Mouse (Mus musculus): ENCODE data around the gene Gm15557. TPM values are rescaled to one million over a fixed set of nuclear protein-coding genes. Genes with fewer than 3 reads are reported as not detected.

The Gm15557 gene
- not detected for total RNA-seq (2023)

DNA sequence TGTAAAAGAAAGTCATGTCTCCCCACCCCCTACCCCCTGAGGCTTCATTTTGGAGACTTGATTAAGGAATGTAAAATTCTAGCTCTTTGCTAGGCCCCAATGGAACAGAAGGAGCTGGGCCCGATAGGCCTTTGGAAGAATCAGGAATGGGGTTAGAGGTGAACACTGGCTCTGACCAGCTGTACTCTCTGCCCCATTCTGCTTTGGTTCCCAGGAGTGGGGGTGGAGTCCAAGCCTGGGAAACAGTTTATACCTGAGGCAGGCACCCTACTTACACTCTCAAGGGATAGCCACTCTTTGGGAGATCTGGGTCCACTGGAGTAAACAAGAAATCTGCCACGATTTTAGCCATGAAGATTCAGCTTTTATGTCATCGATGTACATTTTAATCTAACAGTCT is at the start of gene Gm15557:
Gene Gm15557 (plus strand): TSS at position 48 of the 400 bp plus-strand sequence.

DNA sequence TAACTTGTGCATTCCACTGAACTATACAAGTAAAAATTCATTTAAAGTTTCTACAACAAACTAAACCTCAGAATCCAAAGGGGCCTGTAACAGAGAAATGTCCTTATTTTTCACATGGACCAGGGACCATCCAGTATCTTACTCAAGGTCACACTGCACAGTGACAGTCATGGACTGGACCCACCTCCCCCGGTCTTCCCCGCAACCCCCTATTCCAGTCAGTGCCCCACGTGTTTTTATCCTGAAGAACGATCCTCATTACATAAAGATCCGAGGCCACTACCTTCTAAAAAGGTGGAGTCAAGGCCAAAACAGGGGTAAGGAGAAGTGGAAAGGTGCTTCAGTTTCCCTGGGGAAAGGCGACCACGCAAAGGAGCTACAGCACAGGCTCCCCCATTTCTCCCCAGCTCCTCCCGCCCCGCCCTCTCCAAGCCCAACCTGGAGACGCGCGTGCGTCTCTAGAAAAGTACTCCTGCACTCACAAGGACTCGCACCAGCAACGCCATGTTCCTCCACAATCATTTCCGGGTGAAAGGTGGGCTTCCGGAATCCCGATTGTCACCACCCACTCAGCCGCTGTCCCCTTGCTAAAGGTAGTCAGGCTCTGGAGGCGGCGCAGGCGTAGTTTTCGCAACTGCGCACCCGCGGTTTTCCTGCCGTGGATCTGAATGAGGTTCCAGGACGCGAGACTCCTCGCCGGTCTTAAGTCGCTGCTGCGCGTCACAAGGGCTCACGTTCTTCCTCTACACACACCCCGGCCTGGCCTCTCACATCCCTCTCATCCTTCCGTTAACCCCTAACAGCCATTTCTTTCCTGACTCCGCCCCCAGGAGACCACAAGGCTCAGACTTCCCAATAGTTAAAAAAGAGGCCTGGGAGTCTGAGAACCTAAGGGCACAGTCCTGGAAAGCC is 10.7 kb upstream of the Gm15557 start, which contains the start of gene Uqcc1:
Gene Uqcc1 (minus strand): TSS at position 780 of the 912 bp plus-strand sequence.

DNA sequence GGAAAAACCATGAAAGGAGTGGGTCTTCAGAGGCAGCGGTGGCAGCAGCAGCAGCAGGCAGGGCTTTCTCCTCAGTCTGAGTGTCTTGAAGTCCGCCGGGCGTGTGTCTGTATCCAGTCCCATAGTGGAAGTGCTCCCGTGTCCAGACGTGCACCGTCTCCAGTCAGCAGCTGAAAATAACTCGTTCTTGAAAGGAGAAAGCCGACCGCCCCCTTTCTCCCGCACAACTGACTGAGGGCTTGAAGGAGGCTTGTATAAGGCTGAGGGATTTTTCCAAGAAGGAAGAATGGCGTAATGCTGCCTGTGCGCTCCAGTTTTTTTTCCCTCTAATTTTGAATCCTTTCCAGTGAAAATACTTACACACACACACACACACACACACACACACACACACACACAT is 4.6 kb downstream of the Gm15557 start, which contains the start of gene Gdf5:
Gene Gdf5 (minus strand): TSS at position 244 of the 400 bp plus-strand sequence.

DNA sequence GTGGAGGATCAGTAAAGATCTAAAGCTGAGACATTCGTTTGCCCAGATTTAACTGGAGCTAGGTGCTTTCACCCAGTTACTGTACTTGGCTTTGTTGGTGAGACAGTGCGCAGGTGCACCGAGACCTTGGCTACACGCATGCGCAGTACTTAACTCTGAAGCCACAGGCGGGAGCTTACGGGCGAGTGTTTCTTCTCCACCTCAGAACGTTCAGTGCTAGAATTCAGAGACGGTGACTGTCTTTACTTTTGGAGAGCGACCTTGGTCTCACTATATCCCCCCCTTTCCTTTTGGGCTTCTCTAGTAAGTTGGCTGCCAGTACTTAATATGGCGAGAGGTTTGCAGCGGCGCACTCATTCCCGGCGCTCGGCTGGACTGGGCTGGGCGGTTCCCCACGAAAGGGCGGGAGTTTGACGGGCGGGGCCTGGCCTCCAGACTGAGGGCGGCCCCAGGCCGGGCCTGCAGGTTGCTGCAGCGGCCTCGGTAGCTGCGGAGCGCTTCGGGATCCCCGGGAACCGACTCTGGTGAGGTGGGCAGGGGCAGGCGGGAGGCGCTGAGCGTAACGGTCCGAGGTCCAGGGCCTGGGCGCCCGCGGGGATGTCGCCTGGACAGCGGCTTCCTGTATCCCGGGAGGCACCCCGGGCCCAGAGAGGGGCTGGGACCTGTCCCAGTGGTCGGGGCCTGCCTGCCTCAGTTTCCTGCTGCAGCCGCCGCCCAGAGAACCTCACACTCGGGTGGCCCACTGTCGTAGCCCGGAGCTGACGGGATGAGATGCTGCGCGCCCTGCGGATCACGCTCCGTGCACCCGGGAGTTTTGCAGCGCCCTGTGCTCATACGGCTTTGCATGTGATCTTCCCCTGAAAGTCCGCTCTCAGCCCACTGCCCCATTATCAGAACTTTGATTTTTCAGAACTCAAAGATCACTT is 15.9 kb downstream of the Gm15557 start, which contains the start of gene Cep250:
Gene Cep250 (plus strand): TSS at position 325 of the 926 bp plus-strand sequence.

Other genes starting within 250 kb of the Gm15557 start
- 194 TPM for gene Trpc4ap, start 248.3 kb upstream of the Gm15557 start, total RNA-seq (2023)
- gene Edem2, start 211.3 kb upstream of the Gm15557 start, total RNA-seq (2023) = 33.6 TPM
- not detected for gene Gm17581, start 204.9 kb upstream of the Gm15557 start, total RNA-seq (2023)
- not detected for gene Procr, start 189.6 kb upstream of the Gm15557 start, total RNA-seq (2023)
- not detected for gene Mmp24, start 165.4 kb upstream of the Gm15557 start, total RNA-seq (2023)
- 26.0 TPM for gene BC029722, start 121.3 kb upstream of the Gm15557 start, total RNA-seq (2023)
- 144 TPM for gene Eif6, start 113.8 kb upstream of the Gm15557 start, total RNA-seq (2023)
- 0.47 TPM for gene Fam83c, start 105.9 kb upstream of the Gm15557 start, total RNA-seq (2023)
- gene Uqcc1, start 10.4 kb upstream of the Gm15557 start, total RNA-seq (2023) = 44.3 TPM
- gene Gdf5, start 4.6 kb downstream of the Gm15557 start, total RNA-seq (2023) = not detected
- gene Cep250, start 15.7 kb downstream of the Gm15557 start, total RNA-seq (2023) = 42.1 TPM
- 1.7 TPM for gene 6430550D23Rik, start 67.2 kb downstream of the Gm15557 start, total RNA-seq (2023)
- 58.9 TPM for gene Ergic3, start 67.3 kb downstream of the Gm15557 start, total RNA-seq (2023)
- gene Fer1l4, start 112.2 kb downstream of the Gm15557 start, total RNA-seq (2023) = not detected
- gene Spag4, start 124.4 kb downstream of the Gm15557 start, total RNA-seq (2023) = 5.2 TPM
- 54.2 TPM for gene Cpne1, start 171.2 kb downstream of the Gm15557 start, total RNA-seq (2023)
- gene Rbm12, start 171.2 kb downstream of the Gm15557 start, total RNA-seq (2023) = 33.6 TPM
- gene Gm28036, start 186.4 kb downstream of the Gm15557 start, total RNA-seq (2023) = 22.6 TPM
- gene Romo1, start 203.3 kb downstream of the Gm15557 start, total RNA-seq (2023) = 59.9 TPM
- gene Nfs1, start 203.5 kb downstream of the Gm15557 start, total RNA-seq (2023) = 28.3 TPM
- 2,271 TPM for gene Rbm39, start 239.5 kb downstream of the Gm15557 start, total RNA-seq (2023)